Mouse (Mus musculus) kidney, postnatal 25 days (tissue): ENCODE results near the gene Skida1.

ENCODE experiments used
- DNase-seq, 2 experiments: peaks; one replicate each; pipeline ENCODE4 v3.0.0; 2021; ENCODE audit warnings: mixed read lengths in 2 of 2

The Skida1 gene

GRCm38 (mm10) chr2:18011226-18011625, 37.6 kb downstream of the Skida1 start:
- DNase-seq: no peak

GRCm38 (mm10) chr2:18005137-18005536, 43.7 kb downstream of the Skida1 start:
- DNase-seq: no peak

GRCm38 (mm10) chr2:18004286-18004685, 44.6 kb downstream of the Skida1 start:
- DNase-seq: no peak

GRCm38 (mm10) chr2:18002306-18002705, 46.5 kb downstream of the Skida1 start:
- no peak for DNase-seq

DNA sequence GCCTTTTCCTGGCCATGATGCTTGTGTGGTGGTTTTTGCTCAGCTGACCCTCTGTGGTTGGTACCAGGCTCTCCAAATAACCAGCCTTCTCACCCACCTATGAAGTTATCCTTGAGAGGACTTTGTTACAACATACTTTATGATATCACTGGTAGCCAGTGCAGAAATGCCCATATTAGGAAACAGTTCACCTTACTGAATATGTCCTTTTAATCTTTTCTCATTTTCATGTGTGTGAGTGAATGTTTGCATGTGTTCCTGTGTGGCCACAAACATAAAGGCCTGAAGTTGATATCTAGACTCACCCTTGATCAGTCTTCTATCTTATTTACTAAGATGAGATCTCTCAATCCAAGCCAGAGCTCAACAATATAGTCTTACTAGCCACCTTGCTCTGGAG, 52.0 kb downstream of the Skida1 start, which contains the start of gene H2al2a:
Gene H2al2a, minus strand, starts transcription at position 101 of the 400 bp plus-strand sequence.
- DNase-seq: no peak
